Mouse (Mus musculus) brain, embryonic 18.5 days (tissue): Measurements from ENCODE around the gene Pdxp.
"Not testable (repeated sequence)": the region's sequence is repeated elsewhere in the genome, so short reads cannot be mapped to it uniquely, and the experiment has no call there.

Source experiments
- DNase-seq: peaks from one replicate; pipeline ENCODE4 v3.0.0-alpha.2; 2012; ENCODE audit warnings: low read depth, low spot score

The Pdxp gene

DNA sequence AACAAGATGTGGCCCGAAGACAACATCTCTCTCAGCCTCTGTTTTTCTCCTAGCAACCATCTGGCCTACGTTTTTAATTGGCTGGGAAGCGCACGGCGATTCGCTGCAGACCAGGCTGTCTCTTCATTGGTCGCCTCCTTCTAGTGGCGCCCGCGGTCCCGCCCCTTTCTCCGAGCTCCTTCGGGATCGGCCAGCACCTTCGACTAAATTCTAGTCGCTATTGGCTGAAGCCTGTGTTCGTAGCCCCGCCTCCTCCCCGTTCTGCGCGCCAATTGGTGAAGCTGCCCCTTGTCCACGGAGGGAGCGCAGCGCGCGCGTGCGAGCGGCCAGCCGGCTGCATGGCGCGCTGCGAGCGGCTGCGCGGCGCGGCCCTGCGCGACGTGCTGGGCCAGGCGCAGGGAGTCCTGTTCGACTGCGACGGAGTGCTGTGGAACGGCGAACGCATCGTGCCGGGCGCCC is at the start of gene Pdxp:
Gene Pdxp, plus strand, starts transcription at position 288 of the 459 bp plus-strand sequence.
- DNase-seq: peak; percentile 98

- no peak for DNase-seq
Measured at GRCm38 (mm10) chr15:78868398-78868797, 45.3 kb upstream of the Pdxp start.

GRCm38 (mm10) chr15:78868826-78869233 is 44.9 kb upstream of the Pdxp start:
- DNase-seq: no peak

DNA sequence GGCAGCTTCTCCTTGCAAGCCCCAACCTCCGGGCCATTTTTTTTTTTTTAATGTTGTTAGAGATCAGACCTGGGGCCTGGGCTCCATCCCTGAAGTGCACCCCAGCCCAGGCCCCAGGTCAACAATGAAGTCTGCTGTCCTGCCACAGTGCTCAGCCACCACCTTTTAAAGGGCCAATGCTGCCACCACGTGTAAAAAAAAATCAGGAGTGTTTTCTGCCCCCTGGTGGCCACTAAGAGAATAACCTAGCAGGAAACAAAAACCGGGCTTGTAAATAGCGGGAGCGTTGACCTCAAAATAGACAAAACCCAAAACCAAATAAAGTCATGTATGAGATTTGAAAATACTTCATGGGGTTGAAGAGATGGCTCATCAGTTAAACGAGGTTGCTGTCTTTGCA is 43.9 kb upstream of the Pdxp start:
- DNase-seq: no peak

- DNase-seq: no peak
Measured at GRCm38 (mm10) chr15:78872021-78872608, 41.6 kb upstream of the Pdxp start.

DNA sequence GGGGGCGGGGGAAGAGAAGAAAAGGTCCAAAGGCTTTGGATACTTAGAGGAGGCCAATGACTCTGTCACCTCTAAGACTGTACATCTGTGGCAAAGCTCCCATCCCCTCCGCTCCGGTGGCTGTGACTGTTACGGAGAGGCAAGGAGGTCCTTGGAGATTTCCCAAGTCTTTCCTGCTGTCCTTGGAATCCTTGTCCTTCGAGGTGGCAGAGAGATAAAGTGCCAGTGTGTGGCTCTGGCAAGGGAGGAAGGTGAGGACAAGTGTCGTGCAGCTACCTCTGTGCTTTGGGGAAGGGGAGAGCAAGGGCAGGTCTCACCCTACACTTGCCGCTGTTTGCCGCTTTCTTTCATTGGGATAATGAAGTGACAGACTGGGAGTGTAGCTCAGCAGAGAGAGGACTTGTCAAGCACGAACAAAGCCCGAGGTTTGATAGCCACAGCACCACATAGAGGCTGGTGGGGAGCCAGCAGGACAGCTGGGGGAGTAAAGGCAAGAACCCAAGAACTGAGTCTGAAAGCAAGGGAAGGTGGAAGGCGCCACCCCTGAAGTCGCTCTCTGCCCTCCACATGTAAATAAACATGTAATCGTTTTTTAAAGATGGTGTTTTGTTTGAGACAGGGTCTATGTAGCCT is 39.8 kb upstream of the Pdxp start:
- DNase-seq: no peak

DNA sequence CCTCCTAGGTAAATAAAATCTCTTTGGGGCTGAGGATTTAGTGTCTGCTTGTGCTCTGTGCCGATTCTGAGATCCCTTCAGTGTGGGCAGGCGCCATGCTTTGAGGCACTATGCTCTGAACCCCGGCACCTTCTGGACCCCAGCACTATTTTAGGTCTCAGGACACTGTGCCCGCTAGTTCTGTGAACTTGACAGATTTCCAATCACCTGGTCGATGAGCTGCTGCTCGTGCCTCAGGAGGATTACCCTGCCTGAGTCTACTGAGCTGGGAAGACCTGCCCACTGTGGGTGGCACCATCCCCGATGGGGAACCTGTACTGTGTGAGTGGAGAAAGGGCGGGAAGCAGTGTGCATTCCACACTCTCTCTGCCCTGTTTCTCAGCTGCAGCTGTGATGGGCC is 38.7 kb upstream of the Pdxp start:
- no peak for DNase-seq

GRCm38 (mm10) chr15:78875537-78875936 is 38.2 kb upstream of the Pdxp start:
- no peak for DNase-seq

- DNase-seq: no peak
Measured at GRCm38 (mm10) chr15:78876258-78876696, 37.4 kb upstream of the Pdxp start.

- DNase-seq: peak; percentile 95
Measured at GRCm38 (mm10) chr15:78876991-78877809, 36.5 kb upstream of the Pdxp start, which contains the start of gene Gga1. Gga1 (plus strand) TSS chr15:78877190.

DNA sequence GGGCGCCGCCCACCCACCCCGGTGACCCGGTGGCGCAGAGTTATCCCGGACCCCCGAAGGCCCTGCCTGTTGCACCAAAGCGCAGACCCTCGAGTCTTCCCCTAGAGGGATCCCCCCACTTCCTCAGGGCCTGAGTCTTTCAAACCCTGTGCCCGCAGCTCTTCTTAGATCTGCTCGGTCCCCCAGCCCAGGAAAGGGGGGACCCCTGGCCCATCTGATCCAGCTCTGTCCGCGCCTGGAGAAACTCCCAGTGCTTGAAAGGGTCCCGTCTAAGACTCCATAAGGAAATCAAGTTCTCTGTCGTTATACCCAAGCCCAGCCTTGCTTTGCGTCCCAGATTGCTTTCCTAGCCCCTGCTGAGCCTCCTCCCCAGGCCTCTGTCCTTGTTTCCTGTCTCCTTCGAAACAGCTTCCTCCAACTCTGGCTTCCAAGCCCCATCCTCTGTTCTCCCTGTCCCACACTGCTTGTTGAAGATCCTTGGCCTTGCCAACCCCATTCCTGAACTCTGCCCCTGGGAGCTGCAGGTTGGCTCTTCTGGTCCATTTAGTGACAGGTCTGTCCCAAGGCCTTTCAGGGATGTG is 35.8 kb upstream of the Pdxp start:
- no peak for DNase-seq

GRCm38 (mm10) chr15:78878792-78879516 is 34.8 kb upstream of the Pdxp start:
- DNase-seq: not testable (repeated sequence)

- DNase-seq: no peak
Measured at GRCm38 (mm10) chr15:78880432-78880831, 33.3 kb upstream of the Pdxp start.

- no peak for DNase-seq
Measured at GRCm38 (mm10) chr15:78881828-78882227, 31.9 kb upstream of the Pdxp start.

DNA sequence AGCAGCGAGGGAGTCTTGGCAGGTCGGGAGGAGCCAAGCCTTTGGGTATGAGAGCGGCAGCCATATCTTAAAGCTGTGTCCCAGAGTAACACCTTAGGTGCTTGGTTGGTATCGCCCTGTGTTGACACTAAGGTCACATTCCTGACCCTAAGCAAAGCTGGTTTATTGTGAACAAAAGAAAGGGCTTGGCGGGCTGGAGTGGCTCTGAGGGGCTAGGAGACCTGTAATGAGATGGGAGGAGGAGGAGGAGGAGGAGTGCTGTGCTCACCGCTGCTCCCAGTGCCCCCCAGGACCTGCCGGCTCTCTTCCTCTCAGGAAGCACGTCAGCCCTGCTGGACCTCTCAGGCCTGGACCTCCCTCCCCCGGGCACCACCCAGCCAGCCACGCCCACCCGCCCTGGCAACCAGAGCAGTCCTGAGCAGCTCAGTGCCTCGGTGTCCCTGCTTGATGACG is 24.3 kb upstream of the Pdxp start:
- DNase-seq: no peak

GRCm38 (mm10) chr15:78892440-78892839 is 21.3 kb upstream of the Pdxp start:
- DNase-seq: no peak

- DNase-seq: no peak
Measured at GRCm38 (mm10) chr15:78894726-78895125, 19.0 kb upstream of the Pdxp start.

- DNase-seq: no peak
Measured at GRCm38 (mm10) chr15:78895741-78896140, 18.0 kb upstream of the Pdxp start.

GRCm38 (mm10) chr15:78896149-78896548 is 17.6 kb upstream of the Pdxp start:
- DNase-seq: no peak

- no peak for DNase-seq
Measured at GRCm38 (mm10) chr15:78897488-78897887, 16.2 kb upstream of the Pdxp start.

GRCm38 (mm10) chr15:78898507-78899001 is 15.2 kb upstream of the Pdxp start:
- no peak for DNase-seq
